Mouse (Mus musculus): ENCODE results near the gene Elobl.

GRCm38 (mm10) chr11:88999723-89000526, 33.2 kb upstream of the Elobl start:
- TF ChIP-seq PAX5 (IDR thresholded peaks at IDR 0.05; ENCODE audit: low read length): no peak
- TF ChIP-seq TBP (conservative IDR thresholded peaks at IDR 0.05; ENCODE audit: low read depth, low read length): no peak
- TF ChIP-seq ZKSCAN1 (IDR thresholded peaks at IDR 0.05; ENCODE audit: borderline replicate concordance, low read depth, low read length): no peak
- TF ChIP-seq POLR2A (IDR thresholded peaks at IDR 0.05; ENCODE audit: low read depth, low read length): no peak

Data from CH12.LX (cell line).